Mouse (Mus musculus) gastrocnemius, adult 8-10 months (tissue): ENCODE data around the gene Mtif3. TPM values are rescaled to one million over a fixed set of nuclear protein-coding genes. Genes with fewer than 3 reads are reported as not detected.

Experiments used
- DNase-seq, 2 experiments: peaks; one replicate each; pipeline ENCODE4 v3.0.0; 2022; ENCODE audit warnings: low spot score in 2 of 2
- total RNA-seq, 4 experiments: library from RNA; stranded (reverse); gene quantifications; 2 replicates each; pipeline ENCODE4 v1.2.4; 2022

Gene Mtif3
- total RNA-seq, 4 experiments from 2014 or later, result 22.4 to 28.6 (median 23.5) TPM

GRCm38 (mm10) chr5:146916806-146917205 is 46.8 kb downstream of the Mtif3 start:
- DNase-seq, result no peak

- DNase-seq, result no peak
These were observed 47.3 kb downstream of the Mtif3 start for GRCm38 (mm10) chr5:146916273-146916672.

DNA sequence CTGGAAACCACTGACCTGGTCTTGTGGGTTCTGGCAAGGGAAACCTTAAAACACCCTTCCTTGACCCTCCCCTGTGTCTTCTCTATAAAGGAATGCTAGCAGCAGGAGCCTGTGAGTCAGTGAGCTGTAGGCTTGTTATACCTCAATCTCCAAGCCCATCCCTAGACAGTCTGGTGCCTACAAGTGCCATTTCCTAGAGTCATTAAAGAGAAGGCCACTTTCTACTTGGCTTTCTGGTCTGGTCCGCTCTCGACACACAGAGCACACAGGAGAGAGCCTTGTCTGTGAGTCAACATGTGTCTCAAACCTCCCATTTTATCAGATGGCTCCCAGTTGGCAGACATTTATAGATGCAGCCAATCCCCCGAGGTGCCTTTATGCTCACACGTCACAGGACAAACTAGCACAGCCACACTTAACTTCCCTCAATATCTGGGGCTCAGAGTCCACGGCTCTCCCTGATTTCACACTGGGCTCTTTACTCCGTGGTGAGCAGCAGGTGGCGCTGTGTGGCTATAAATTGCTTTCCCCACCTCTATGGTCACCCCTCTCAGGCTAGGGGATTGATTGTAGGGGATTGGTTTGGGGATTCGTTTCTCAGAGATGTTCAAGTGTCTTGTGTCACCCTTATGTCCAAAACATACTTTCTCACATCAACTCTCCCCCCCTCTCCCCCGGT is 49.4 kb downstream of the Mtif3 start:
- no peak for DNase-seq

DNA sequence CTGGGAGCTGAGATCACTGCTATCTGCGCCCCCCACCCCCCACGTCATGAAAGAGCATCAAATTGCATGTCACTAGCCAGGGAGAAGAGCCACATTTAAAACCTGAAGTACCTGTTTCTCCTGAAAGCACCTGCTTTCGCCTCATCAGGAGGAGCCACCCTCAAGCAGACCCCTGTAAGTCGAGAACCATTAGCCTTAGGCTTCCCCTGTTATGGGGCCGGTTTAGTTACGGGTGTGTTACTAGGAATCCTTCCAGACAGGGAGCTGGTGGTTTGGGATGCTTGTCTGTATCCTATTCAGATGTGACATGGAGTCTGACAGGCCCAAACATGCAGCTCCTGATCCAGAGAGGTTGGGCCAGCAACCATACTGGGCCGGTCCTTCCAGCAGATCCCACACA is 50.2 kb downstream of the Mtif3 start:
- no peak for DNase-seq

GRCm38 (mm10) chr5:146912206-146912605 is 51.4 kb downstream of the Mtif3 start:
- DNase-seq, result no peak

DNA sequence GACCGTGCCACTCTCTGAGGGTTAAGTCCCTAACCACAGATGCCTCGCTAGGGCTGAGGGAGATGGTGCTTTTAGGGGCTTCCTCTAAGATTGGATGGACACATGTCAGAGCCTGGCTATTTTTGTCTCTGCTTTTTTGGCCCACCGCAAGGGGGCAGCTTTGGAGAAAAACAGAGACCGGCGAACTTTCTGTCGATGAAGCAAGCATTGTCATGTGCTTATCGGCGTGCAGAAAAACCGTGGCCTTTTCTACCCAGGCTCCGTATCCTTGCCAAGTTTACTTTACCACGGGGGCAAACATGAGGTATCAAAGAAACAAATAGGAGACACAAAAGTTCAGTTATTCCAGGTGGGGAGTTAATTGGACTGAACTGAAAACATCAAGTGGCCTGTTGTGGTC is 55.0 kb downstream of the Mtif3 start:
- no peak for DNase-seq

DNA sequence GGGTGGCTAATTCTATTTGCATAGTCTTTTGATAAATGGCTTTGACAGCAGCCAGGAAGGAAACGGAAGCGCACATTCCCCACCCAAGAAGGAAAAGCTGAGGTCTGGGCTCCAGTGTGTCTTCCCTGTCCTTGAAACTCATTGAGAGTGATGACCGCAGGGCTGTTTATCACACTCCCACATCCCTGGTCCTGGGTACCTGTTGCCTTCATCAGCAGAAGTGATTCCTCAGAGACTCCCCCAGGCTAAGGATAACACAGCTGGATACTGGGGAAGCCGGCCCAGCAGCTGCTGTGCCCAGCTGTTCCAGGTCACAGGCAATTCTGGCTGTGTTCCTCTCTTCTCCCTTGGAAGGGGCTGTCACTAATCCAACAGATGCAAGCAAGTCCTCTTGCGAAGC is 56.1 kb downstream of the Mtif3 start:
- no peak for DNase-seq

- peak; percentile 14 to 15 for DNase-seq
These were observed 58.0 kb downstream of the Mtif3 start for GRCm38 (mm10) chr5:146905486-146906172.

DNA sequence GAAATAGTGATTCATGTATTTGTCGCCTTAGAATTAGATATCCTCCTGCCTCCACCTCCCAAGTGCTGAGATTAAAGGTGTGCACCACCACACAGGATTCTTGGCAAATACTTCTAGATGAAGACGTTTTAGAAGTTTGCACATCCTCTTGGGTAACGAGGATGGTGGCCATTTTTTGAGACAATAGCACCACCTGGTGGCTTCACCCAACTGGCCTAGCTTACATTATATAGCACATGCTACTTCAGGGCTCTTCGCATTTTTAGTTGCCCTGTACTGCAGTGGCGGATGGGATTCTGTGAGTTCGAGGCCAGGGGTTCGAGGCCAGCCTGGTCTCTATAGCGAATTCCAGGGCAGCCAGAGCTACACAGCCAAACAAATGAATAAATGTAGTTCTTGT is 59.2 kb downstream of the Mtif3 start:
- DNase-seq, result peak; percentile 41 to 46

Other genes with a start within 250 kb of the Mtif3 start
- 10 to 100 TPM; 13.3 to 19.5 (median 14.9) TPM for gene Usp12, start 168.8 kb downstream of the Mtif3 start, total RNA-seq
- gene Rpl21, start 130.9 kb downstream of the Mtif3 start, total RNA-seq, result 100 to 1,000 TPM in 2 of 4 experiments, 10 to 100 TPM in 2; 72.3 to 128 (median 94.8) TPM
- gene Rasl11a, start 118.7 kb downstream of the Mtif3 start, total RNA-seq, result 1 to 10 TPM in 1 of 4 experiments, under 1 TPM in 3; 0.73 to 1.0 (median 0.76) TPM
- 10 to 100 TPM; 26.2 to 31.3 (median 28.5) TPM for gene Gtf3a, start 15.1 kb downstream of the Mtif3 start, total RNA-seq
- 1 to 10 TPM; 1.8 to 2.0 (median 1.9) TPM for gene Lnx2, start 112.8 kb upstream of the Mtif3 start, total RNA-seq
- 10 to 100 TPM; 81.9 to 91.0 (median 83.4) TPM for gene Polr1d, start 113.2 kb upstream of the Mtif3 start, total RNA-seq
- gene Gsx1, start 224.9 kb upstream of the Mtif3 start, total RNA-seq, result not detected